Mouse (Mus musculus) gonadal fat pad, adult 2 months (tissue): Measurements from ENCODE around the gene Ttc30a1. TPM values are rescaled to one million over a fixed set of nuclear protein-coding genes. Genes with fewer than 3 reads are reported as not detected.

Experiments
- DNase-seq: peaks from one replicate; pipeline ENCODE4 v3.0.0-alpha.2; 2012; ENCODE audit warnings: low read depth
- polyA plus RNA-seq: library from polyadenylated mRNA; depleted of rRNA; stranded (reverse); fragments of >200 nt; gene quantifications from 2 replicates; pipeline ENCODE4 v1.2.3, GENCODE M21; 2012; rRNA removed

Ttc30a1 gene
- polyA plus RNA-seq: 4.2 and 4.4 TPM in 2 replicates

DNA sequence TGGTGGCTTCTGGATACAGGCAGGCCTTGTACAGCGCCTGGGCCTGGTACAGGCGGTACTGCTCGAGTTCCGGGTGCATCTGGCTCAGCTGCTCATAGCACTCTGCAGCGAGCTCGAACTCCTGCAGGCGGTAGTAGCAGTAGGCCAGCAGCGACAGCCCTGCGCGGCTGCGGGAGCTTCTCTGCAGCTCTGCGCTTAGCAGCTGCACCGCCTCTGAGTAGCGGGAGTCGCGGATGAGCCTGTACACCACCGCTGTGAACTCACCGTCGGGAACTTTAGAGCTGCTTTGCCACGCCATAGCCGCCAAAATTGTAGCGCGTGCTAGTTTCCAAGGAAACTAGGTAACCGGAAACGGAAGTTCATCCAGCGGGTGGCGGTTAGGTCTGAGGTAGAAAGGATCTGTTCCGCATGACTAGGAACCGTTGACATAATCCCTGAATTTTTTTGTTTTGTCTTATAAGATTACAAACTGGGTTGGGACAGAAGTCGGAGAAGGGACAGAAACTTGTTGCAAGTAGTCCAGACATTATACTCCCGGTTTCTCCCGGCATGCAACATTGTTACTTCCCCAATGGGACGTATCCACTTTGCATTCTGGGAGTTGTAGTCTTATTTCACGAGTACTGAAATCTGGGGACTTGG, at the start of gene Ttc30a1:
Gene Ttc30a1 (minus strand): TSS at position 528 of the 642 bp plus-strand sequence.
- DNase-seq: peak; percentile 63

DNA sequence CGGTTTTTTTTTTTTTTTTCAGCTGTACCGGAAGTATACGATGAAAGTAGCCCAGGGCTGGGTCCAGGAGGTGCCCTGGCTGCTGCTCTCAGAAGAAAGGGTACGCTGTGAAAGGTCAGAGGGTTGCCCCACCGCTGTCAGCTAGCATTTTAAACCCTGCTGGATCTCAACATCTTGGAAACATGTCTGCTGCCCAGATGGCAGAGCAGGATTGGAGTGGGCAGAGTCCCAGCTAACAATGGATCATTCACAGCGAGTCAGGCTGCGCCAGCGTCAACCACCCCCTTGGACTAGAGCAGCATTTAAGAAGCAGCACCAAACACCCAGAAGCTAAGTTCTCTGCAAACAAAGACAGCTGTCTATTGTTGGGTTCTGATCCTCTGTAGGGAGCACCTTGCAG, 48.3 kb upstream of the Ttc30a1 start:
- DNase-seq: no peak

- DNase-seq: no peak
Observed at GRCm38 (mm10) chr2:76029081-76029901, 47.5 kb upstream of the Ttc30a1 start.

DNA sequence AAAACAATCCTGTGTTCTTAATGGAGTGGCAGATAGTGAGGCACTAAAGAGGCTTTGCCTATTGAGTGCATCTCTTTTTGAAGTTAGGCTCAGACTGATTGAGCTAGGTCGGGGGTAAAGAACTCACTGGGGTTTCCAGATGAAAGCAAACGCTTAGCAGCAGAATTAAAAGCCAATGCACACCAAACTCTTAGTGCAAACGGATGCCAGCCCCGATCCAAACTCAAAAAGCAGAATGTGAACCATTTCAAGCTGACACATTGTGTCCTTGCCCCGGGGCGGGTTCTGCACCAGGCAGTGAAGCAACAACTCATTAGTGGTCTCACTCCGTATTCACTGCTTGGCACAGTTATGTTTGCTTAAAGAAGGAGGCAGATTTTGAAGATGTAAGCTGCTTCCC, 35.1 kb upstream of the Ttc30a1 start:
- DNase-seq: no peak

GRCm38 (mm10) chr2:76016136-76016535, 34.4 kb upstream of the Ttc30a1 start:
- DNase-seq: no peak

DNA sequence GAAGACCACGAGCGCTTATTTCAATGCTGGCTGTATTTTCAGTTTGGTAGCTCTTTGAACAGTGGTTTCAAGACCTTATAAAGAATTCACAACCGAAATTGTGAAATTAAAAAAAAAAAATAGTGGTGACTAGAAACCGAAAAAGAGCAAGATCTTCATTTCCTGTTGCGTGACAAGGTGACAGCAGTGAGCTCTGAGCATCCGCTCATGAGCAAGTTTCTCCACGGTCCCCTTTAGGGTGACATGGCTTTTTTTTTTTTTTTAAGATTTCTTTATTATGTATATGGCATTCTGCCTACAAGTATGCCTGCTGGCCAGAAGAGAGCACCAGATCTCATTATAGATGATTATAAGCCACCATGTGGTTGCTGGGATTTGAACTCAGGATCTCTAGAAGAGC, 33.7 kb upstream of the Ttc30a1 start:
- DNase-seq: no peak

GRCm38 (mm10) chr2:76014659-76015058, 32.9 kb upstream of the Ttc30a1 start:
- no peak for DNase-seq

- no peak for DNase-seq
Observed at GRCm38 (mm10) chr2:76006194-76006593, 24.4 kb upstream of the Ttc30a1 start.

DNA sequence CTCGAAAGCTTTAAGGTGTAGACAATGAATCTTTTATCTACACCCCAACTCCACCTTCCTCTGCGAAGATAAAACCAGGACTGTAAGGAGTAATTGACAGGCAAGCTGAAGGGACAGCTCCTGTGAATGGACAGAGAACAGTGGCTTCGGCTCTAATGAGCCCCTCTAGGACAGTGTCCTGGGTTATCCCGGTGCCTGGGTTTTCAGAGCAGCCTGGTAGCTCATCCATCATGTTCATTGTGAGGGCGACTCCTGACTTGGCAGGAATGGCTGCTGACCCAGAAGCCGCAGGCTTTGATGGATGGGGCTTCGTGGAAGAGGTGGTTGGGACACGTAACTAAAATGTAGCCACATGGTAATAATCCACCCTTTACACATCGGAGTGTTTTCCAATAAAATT, 21.1 kb upstream of the Ttc30a1 start:
- no peak for DNase-seq

DNA sequence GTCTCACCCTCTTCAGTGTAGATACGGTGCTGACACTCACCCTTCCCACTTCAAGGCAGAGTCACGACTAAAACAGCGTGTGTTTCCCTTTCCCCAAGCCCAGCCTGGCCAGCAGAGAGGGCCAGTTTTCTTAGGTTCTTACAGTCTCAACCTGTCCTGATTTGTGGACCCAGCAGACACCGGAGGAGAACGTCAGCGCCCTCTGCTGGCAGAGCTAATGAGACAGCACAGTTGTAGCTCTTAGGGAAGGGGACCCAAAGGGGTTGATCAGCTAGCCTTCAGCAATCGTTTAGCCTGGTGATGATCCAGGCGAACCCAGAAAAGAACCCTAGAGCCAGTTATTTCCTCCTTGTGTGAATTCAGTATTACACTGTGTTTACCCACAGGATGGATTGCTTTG, 19.6 kb upstream of the Ttc30a1 start:
- no peak for DNase-seq

GRCm38 (mm10) chr2:75999636-76000035, 17.9 kb upstream of the Ttc30a1 start:
- DNase-seq: no peak

DNA sequence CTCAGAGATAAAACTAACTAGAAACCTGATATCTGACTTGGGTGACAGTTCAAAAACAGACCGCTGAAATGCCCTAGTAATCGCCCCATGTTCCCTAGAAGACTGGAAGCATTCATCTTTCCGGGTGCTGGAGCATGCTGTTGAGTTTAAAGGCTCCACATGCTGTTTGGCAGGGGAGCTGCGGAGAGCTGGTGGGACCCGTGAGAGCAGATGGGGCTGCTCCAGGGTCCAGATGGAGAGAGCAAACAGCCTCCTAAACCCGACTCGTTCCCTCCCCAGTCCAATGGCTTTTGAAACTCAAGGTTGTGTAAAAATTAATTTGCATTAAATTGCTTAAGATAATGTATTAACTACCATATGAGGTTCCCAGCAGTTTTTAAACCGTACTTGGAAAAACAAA, 16.9 kb upstream of the Ttc30a1 start:
- DNase-seq: no peak

DNA sequence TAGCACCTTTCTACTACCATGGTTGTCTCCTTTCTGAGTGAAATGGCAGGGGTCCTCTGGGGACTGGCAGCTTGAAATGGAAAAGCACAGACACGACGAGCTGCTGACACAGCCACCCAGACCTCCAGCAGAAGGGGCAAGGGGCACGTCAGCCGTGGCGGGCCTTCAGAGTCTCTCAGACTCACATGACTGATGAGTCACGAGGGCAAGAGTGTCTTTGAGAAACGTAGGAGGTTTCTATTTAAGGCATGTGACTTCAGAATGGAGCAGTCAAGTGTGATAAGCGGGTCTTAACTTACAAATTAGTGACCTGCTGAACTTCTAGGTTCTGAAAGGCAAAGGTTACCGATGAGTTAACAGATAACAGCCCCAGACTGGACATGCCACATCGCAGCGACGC, 16.0 kb upstream of the Ttc30a1 start:
- no peak for DNase-seq

DNA sequence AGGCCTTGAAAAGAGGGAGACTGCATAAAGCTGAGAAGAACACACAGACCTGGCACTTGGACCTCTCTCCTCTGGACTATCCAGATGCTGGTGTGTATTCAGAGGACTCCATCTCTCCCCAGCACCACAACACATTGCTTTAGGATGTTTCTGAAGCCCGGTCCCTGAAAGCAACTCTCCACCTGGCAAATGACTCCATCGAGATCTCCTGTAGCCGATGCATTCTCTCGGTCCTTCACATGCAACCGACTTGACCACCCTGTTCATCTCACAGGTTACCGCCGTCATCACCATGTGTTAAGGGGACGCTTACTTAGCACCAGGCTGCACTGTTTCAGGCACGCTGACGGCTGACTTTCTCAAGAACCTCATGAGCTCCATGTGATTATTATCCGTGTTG, 13.1 kb upstream of the Ttc30a1 start:
- DNase-seq: no peak

DNA sequence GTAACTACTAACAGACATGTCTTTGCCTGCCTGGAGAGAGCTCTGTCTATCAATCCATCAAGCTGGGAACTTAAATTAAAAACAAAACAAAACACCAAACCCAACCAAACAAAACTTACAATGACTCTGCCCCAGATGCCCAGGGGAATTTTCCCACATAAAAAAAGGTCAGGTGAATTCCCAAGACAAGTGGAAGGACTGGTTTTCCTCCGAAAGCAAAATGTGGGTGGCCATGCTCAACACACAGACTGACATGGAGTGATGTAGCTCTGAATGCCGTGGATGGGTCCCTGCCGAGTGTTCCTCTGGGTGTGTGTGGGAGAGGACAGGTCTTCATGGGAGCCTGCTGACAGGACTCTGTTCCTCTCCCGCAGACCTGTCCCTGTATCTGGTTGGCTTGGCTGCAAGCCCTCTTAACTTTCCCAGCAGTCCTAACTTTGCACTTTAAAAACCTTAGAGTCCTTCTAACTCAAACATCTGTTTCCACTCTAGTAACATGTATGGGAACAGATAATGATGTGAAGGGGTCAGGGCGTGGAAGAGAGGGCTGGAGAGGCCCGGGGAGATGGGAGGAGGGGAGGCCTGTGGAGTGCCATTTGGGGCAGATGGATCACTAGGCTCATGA, 9.9 kb upstream of the Ttc30a1 start:
- DNase-seq: no peak

- DNase-seq: no peak
Observed at GRCm38 (mm10) chr2:75990885-75991539, 9.2 kb upstream of the Ttc30a1 start.

- DNase-seq: no peak
Observed at GRCm38 (mm10) chr2:75989694-75990093, 7.9 kb upstream of the Ttc30a1 start.

DNA sequence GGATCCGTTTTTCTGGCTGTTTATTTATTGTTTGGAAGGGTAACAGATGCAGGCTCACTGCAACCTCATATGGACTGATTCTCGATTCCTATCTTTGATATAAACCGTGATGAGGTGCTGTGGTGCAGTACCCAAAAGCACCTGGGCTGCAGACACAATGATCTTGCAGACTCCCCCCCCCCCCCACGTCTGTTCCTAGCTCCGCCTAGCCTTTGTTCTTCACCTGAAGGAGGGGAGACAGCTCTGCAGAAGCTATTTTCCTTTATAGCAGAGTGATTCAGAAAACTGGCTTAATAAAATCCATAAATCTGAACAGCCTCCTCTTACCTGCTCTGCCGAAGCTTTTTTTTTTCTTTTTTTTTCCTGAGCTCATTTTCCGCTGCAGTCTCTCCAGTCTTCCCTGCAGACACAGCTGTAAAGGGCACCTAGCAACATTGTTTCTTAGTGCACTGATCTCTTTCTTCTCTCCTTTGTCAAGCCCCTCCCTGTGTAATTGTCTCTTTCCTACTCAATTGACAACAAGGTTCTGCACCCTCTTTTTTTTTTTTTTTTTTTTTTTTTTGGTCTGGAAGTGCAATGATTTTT, 7.1 kb upstream of the Ttc30a1 start:
- no peak for DNase-seq

DNA sequence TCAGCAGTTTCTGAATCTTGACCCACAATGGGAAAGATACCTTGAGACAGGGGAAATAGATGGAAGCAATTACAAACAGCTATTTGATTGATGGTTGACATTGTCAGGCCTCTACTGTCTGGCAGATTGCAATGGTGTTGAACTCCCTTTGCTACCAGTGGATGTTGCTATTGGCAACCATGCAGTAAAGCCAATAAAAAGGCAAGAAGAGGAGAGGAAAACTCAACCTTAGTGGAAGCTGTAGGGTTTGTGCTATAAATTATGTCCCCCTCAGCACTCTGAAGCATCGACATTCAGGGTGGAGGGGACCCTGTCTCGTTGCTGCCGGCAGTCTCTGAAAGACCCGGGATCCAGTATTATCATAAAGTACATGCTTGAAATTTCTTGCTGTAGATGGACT, 6.6 kb upstream of the Ttc30a1 start:
- DNase-seq: no peak

GRCm38 (mm10) chr2:75987739-75988138, 6.0 kb upstream of the Ttc30a1 start:
- DNase-seq: no peak

DNA sequence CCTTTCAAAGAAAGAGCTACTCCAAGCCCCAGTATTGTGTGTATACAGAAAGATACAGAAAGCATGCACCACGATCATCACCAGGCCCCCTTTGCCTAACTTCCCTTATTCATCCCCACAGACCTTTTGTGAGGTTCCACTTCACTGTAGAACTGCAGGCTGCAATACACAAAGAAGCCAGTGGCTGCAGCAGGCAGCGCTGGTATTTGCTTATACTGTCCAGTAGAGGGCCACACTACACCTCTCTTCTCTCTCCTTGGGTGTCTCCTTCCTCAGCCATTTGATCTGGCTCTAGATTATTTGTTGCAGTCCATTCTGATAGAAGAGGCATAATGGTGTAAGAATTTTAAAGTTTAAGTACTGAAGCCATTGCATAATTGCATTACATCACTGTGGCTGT, 3.4 kb upstream of the Ttc30a1 start:
- DNase-seq: no peak

DNA sequence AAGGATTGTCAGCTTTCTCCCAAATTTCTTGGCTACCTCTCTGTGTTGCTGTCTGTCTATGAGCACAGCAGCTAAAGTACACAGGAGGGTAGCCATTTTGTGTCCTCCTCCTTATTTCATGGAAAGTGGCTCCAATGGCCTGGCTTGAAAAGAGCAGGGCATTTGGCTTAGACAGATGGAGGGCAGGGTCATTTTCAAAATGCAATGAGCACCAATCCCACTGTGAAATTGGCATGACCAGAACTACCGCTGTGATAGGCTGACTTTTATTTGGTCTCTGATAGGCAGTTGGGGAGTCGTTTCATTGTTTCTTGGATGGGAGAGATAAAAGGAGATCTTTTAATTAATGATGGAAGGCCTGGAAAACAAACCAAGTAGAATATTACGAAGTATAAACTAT, 2.1 kb upstream of the Ttc30a1 start:
- no peak for DNase-seq
